Mouse (Mus musculus) common myeloid progenitor, adult 5-6 weeks (primary cell): ENCODE results near the gene Numa1. TPM values are rescaled to one million over a fixed set of nuclear protein-coding genes. Genes with fewer than 3 reads are reported as not detected.

Source experiments
- ATAC-seq: replicated peaks from 2 replicates; pipeline ENCODE4 v1.8.0; 2016; ENCODE audit warnings: low read depth, mild to moderate bottlenecking, moderate TSS enrichment, inconsistent platforms; ENCODE audit not compliant: poor library complexity, severe bottlenecking
- total RNA-seq: library from RNA; stranded (forward); fragments of 200-1000, 187-1606 nt; gene quantifications from 2 replicates; pipeline ENCODE4 v1.2.3, GENCODE M21; 2017

The Numa1 gene
- total RNA-seq, 1 experiment from 2014 or later: 297 TPM

DNA sequence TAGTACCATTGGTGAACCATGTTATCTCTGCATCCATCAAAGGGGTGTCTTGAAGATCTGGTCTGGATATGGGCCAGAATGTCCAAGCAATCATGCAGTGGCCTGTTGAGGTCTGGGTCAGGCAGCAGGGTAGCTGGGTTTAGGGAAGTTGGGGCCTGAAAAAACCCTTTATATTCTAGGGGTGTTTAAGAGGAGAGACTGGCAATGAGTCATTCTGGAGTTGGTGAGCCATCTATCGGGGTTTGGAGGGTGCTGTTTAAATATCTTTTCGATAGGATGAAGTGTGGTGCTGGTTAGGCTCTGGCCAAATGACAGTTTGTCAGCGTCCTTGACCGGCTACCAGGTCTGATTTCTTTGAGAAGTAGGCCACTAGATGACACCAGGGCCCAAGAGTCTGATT, 2.0 kb downstream of the Numa1 start:
- no peak for ATAC-seq

DNA sequence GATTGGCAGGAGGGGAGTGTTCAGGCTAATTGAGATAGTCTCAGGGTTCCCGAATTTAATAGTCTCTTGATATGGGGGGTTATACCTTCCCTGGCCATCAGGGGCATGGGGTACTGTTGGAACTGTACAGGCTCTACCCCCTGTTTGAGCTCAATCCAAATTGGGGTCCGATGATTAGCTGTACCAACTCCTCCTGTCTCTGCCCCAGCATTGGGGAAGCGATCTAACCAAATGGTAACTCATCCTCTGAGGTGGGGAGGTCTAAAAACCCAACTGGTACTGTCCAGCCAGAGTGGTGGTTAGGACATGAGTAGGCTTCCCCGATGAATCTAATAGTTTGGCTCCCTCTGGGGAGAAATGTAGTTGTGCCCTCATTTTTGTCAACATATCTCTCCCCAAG, 3.1 kb downstream of the Numa1 start:
- no peak for ATAC-seq

DNA sequence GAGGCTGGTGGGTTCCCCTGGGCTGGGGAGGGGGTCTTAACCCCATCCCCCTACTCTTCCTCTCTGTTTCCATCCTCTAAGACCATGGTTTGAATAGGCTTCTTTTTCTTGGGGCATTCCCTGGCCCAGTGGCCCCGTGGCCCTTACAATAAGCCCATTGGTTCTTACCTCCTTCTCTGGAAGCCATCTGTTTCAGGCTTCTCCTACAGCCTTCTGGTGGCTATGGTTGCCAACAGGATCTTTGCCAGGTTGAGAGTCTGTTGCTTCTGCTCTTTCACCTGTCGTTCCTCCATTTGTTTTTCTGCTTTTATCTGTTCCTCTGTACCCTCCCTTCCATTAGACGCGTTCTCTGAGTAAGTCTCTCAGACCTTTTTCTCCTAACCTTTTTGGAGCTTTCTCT, 3.7 kb downstream of the Numa1 start:
- no peak for ATAC-seq

DNA sequence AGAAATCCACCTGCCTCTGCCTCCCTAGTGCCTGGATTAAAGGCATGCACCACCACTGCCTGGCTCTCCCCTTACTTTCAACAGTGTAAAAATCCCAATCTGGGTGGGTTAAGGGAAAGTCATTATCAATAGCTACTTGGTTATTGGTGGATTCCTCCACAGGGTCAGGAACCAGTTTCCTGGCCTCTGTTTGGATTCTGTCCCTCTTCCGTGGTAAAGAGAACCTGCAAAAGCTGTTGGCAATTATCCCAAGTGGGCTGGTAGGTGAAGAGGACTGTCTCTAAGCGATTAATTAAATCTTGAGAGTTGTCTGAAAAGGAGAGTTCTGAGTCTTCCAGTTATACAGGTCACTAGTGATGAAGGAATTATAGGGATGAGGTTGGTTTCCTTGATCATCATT, 4.4 kb downstream of the Numa1 start:
- no peak for ATAC-seq

DNA sequence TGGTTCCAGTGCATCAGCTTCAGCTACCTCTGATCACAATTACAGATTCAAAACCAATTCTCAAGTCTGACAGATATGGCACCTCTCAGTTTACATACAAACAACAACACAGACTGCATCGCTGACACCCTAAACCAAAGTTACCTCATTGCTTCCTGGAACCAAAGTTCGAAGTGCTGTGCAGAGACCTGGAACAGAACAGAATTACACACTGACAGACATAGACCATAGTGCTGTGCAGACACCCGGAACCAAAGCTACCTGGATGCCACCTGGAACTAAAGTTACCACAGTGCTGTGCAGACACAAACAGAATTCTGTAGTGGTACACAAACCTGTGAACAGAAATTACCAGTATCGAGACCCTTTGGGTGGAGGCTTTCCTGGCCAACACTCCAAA, 5.8 kb downstream of the Numa1 start:
- ATAC-seq: no peak

DNA sequence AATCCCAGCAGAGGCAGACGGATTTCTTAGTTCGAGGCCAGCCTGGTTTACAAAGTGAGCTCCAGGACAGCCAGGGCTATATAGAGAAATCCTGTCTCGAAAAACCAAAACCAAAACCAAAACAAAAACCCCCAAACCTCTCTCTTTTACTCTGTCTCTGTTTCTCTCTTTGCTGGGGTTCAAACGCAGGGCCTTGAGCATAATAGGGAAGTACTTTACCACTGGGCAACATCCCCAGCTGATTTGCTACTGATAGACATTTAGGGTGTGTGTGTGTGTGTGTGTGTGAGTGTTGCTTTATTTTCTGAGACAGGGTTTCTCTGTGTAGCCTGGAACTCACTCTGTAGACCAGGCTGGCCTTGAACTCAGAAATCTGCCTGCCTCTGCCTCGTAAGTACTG, 15.1 kb downstream of the Numa1 start:
- ATAC-seq: peak; percentile 86

DNA sequence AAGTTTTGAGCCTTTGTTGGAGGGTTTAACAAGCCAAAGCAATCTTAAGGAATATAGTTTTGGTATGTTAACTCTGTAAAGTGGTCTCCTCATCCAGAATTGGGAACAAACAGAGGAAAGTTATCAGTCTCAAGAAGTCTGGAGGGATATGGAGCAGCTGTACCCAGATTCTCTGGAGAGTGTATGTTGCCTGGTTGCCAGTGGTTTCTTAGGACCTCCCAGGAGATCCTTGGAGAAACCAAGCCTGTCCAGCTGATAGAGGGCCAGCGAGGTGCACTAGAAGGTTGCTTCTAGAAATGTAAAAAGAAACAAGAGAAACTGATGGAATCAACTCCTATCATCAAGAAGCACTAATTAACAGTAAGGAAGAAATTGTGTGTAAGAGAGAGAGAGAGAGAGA, 17.7 kb downstream of the Numa1 start:
- no peak for ATAC-seq

DNA sequence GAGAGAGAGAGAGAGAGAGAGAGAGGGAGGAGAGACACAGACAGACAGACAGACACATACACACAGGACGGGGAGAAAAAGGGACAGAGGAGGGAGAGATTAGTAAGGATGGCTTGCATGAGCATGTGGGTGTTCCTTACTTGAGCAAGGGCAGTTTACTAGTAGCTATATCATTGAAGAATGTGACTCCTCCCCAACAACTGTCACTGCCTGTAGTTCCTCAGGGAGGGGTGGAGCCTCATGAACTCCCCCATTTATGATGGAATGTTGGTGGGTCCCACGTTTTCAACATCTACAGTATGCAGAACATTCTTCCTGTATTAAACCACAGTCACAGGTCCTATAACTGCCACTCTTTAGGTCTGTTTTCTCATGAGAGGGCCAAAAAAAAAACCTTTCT, 18.2 kb downstream of the Numa1 start:
- ATAC-seq: peak; percentile 72

DNA sequence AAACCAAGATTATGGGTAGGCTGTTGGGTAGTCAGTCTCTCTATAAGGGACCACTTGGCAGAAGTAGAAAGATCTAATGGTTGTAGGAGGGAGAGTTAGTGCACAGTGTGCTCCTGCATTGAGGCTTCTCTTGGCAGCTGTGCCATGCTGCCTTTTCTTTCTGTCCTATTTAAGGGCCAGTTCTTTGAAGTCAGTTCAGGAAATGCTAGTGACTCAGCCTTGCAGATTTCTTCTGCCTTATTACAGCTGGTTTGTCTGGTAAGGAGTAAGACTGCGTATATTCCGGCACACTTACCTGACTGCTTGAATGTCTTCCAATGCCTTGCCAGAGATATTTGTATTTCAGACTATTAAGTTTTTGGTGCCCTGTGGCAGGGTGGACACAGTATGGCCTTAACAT, 20.3 kb downstream of the Numa1 start:
- no peak for ATAC-seq

DNA sequence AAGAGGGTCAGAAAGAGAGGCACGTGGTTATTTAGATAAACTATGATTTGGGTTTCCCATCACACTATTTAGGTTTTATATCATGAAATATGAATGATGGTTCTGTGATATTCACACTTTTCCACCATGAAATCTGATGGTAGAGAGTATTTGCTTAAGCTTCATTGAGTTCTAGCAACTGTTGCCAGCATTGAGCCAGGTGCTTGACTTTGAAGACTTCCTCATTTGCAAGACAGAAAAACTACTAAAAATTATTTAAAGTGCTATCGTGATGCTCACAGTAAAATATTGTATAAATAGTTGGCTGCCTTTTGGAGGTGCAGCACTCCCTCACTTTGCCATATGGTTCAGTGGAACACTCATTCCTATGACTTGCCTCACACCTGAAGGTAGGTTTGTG, 21.4 kb downstream of the Numa1 start:
- ATAC-seq: no peak

DNA sequence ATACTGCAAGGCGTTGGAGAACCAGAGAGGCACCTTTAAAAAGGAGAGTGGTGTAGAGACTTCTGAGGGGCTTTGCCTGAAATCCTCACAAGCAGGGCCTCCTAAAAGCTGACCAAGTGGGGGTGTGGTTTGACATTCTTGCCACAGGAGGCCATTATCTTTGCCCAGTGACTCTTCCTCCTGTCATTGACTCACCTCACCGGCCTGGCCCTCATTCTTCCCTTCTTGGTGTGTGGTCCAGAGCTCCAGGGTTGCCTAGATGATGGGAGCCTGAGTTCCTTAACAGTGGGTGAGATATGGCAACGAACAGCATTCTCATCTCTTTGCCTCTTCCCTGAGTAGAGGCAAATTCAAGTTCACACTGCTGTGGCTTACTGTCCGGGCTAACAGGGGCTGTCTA, 22.0 kb downstream of the Numa1 start:
- ATAC-seq: no peak

DNA sequence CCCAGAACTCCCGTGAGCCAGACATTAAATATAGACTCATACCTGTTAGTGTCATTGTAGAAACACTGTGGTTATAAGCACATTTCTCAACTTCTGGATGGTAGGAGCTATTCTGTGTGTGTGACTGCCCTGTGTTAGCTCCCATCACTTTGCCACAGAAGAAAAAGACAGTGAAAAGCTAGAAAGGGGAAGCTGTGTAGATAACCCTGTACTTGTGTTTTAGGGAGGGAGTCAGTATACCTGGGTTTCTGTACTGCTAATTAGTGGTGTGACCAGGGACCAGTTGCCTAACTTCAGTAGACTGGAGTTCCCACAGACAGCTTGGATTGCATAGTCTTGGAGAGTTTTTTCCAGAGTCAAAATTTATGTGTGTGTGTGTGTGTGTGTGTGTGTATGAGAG, 22.6 kb downstream of the Numa1 start:
- ATAC-seq: peak; percentile 56

DNA sequence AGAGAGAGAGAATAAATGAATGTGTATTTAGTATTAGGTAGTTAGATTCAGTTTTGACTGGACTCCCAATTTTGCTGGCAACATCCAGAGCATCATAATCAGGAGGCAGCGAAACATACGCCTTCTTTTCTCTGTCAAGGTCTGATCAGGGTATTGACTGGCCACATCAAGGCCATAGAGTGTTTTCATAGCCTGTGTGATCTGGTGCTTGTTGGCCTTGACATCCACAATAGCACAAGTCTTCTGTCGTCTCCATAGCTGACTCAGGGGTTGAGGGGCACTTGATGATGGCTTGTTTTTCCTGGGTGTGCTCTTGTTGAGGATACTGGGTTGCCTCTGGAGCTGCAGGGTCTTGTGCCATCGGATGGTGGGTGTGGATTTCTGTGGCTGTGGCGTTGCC, 23.0 kb downstream of the Numa1 start:
- no peak for ATAC-seq

DNA sequence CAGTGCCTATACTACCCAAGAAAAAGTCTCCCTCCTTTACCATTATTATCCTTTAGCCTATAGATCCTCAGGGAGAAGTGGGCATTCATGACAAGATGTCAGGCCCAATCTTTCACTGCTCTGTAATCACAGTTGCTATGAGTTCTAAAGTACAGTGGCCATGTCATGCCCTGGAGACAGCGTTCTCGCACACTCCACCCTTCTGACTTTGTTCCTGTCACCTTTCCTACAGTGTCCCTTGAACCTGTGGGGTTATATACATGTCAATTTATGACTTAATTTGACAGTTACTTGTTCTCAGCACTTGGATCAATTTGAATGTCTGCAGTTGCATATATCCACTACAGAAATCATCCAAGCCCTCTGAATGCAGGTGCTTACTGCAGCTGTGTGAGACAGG, 28.9 kb downstream of the Numa1 start:
- no peak for ATAC-seq

DNA sequence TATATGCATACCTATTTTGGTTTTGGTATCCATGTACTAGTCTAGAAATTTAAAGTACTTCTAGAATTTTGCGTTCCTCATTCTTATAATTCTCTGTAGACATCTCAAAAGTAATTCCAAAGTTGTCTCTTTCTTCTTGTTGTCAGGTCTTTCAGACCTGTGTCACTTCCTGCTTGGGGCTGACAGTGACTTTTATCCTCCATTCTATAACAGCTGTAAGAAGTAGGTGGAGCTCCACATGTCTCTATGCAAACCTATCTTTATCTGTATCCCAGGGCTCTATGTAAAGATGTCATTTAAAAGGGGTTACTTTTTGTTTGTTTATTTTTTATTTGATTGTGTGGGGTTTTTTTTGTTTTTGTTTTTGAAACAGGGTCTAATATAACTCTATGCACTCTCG, 29.7 kb downstream of the Numa1 start:
- ATAC-seq: no peak

DNA sequence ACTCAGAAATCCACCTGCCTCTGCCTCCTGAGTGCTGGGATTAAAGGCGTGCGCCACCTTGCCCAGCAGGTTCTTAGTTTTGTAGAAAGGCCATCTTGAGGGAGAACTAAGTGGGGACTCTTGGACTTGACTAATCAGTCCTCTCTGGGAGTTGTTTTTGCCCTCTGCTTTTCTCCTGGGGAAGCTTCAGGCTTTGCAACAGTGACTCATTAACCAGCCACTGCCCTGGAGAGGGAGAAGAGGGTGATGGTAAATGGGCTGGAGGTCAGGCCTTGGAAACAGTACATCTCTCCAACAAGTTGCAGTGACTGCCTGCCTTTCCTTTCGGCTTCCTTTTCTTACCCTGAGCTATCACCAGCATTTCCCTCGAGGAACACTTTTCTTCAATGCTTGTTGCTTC, 30.6 kb downstream of the Numa1 start:
- no peak for ATAC-seq

DNA sequence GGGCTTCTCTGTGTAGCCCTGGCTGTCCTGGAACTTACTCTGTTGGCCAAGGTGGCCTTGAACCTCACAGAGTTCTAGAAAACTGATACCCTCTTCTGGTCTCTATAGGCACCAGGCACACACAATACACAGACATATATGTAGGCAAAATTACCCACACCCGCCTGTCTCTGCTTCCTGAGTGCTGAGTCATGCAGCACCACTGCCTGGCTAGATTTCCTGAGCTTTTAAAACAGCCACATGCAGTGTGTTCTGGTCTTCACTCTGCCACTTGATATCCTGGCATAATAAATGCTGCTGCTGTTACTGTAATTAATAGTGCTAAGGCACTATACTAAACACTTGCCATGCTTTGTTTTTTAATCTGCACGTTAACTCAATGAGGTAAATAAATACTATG, 31.7 kb downstream of the Numa1 start:
- peak; percentile 57 for ATAC-seq

DNA sequence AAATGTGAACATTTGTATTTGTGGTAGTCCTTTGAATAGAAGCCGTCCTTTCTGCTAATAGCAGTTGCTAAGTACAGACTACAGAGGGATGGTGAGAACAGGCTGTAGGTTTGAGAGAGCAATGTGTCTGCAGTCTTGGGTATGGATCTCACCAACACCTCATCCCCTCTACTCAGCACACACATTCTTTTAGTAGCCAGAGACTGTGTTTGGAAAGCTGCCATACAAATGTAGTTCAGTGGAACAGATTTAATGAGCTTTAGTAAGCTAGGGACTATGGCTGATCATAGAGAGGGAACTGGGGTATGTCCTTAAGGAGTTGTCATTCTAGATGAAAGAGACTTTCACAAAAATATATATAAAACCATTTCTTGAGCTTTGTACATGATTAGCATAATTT, 33.3 kb downstream of the Numa1 start:
- ATAC-seq: no peak

DNA sequence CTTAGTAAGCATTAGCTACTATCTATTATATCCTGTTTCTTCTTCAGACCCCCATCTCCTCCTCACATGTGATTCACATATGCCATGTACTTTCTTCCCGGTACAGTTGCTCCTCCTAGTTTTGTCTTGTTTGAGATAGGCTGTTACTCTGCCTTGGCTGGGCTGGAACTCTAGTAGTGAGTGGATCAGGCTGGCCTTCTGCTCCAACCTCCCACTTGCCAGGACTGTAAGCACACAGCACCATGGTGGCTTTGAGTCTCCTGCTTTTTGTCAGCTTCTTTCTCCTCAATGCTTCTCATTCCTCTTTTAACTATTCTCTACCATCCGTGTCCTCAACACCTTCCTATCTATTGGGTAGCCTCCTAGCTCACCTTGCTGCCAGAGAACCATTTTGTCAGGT, 34.8 kb downstream of the Numa1 start:
- no peak for ATAC-seq

DNA sequence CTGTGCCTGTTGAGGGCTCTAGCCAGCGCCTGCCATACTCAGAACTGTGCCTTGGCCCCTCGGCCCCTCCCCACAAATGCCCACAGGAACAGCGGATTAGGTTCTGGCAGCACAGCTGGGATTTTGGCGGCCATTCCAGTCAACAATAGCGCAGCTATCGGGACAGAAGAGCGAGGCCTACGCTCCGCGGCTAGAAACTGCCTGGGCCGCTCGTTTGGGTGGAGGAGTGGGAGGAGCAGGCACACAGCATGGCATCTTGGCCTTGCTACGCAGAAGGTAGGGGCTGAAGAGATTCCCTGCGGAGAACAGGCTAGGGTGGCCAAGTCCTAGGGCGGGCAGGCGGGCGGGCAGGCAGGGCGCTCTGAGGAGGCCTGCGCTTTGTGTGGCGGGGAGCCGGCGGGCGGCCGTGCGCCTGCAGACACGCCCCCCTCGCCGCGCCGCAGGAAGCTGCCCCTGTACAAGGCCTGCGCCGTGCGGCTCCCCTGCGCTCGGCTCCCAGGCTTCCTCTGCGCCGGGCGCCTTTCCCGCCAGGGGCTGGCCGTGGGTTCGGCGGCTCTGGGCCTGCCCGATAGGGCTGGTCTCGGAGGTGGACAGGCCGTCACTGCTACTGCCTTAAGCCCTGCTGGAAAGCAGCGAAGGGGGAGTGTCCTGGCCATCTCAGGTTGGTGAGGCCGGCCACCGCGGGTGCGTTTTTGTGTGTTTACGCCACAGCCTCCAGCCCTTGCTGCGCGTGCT, 36.0 kb downstream of the Numa1 start:
- peak; percentile 55 for ATAC-seq

DNA sequence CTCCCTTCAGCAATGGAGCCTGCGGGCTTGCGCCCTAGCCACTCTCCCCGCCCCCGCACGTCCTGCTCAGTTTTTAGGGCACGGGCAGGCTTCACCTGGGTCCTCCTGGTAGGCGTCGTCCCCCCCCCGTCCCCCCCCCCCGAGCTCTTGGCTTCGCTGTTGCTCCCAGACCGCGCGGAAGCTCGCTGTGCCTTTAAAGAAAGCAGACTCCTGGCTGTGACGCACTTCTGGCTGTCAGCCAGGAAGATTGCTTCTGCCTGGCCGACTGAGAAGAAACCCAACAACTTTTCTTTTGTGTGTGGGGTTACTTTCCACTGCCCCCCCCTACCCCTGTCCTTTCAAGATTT, 36.5 kb downstream of the Numa1 start:
- peak; percentile 22; the same call in 1 of the 2 replicates for ATAC-seq

DNA sequence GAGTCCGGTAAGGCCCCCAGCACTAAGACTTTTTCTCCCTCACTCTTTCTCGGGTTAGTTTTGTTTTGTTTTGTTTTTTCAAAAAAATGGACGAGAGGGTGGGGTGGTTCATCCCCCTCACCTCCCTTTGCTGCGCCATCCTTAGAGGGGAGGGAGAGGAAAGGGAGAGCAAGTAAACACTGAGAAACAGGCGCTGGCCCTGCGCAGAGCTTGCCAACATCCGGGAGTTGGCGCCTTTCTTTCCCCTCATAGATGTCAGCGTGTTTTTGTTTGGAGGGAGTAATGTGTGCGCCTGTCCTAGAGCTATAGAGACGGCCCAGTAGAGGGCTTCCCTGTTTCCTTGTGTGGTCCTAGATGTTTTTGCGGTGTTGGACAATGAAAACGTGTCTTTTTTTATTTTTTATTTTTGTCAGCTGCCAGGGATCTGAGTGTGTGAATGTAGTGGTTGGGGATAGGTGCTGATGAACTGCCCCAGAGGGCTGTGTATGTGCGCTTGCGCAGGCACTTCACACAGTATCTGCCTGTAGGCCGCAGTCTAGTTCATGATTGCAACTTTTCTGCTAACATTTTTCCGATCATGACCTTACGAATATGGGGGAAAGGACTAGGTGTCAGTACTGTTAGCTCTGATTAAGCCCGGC, 37.0 kb downstream of the Numa1 start:
- peak; percentile 56 for ATAC-seq
